ENCODE assay signal across 7 mouse cellular contexts in genomic region chr5:146384935-146385591, GRCm38 (mm10). TPM values are rescaled to one million over a fixed set of nuclear protein-coding genes. Genes with fewer than 3 reads are reported as not detected.
DNase-seq lines count a peak whose midpoint lies in the region; ATAC-seq and TF ChIP-seq lines count a peak whose summit lies in the region.

TSS of gene Wasf3 (plus strand) at chr5:146384985.

- ATAC-seq in embryonic facial prominence, embryonic 12.5 days (ENCODE audit: insufficient number of reproducible peaks, insufficient read depth, low FRiP score, low TSS enrichment) = peak; percentile 94
- peak; percentile 97 for ATAC-seq in kidney, embryonic 15.5 days (replicated peaks; ENCODE audit: low FRiP score)
- ATAC-seq in limb, embryonic 13.5 days (ENCODE audit: low FRiP score, low read depth) = peak; percentile 94
- ATAC-seq in midbrain, embryonic 16.5 days = peak; percentile 98

- H3K36me3 ChIP-seq in embryonic facial prominence, embryonic 12.5 days = 0 out of 2 replicates have a peak, but pooled peaks cover 3% of the 10 kb centered on the region
- H3K36me3 ChIP-seq in heart, embryonic 10.5 days = 0 out of 2 replicates have a peak, but pooled peaks cover 2% of the 10 kb centered on the region
- H3K36me3 ChIP-seq in kidney, embryonic 15.5 days = no peaks in the 10 kb centered on the region; the same call in 1 of the 2 replicates
- no peaks in the 10 kb centered on the region for H3K36me3 ChIP-seq in limb, embryonic 13.5 days
- H3K36me3 ChIP-seq in midbrain, embryonic 16.5 days (ENCODE audit: control insufficient read depth, insufficient read depth, low read length) = no peaks in the 10 kb centered on the region
- no peaks in the 10 kb centered on the region for H3K36me3 ChIP-seq in testis, adult 2 months (ENCODE audit: control insufficient read depth, insufficient read depth, low read length)

- no peaks in the 10 kb centered on the region for H3K27me3 ChIP-seq in embryonic facial prominence, embryonic 12.5 days
- peaks cover 16% of the 10 kb centered on the region; the same call in 1 of the 2 replicates for H3K27me3 ChIP-seq in heart, embryonic 10.5 days (ENCODE audit: insufficient read depth, poor library complexity, severe bottlenecking)
- H3K27me3 ChIP-seq in kidney, embryonic 15.5 days = no peaks in the 10 kb centered on the region
- H3K27me3 ChIP-seq in limb, embryonic 13.5 days = no peaks in the 10 kb centered on the region
- H3K27me3 ChIP-seq in midbrain, embryonic 16.5 days (ENCODE audit: control insufficient read depth, insufficient read depth, low read depth, low read length) = no peaks in the 10 kb centered on the region
- H3K27me3 ChIP-seq in testis, adult 2 months (ENCODE audit: control insufficient read depth, insufficient read depth, low read length) = no peaks in the 10 kb centered on the region

- DNase-seq in brain, adult 2 months (ENCODE audit: low read depth, low spot score) = peak; percentile 95
- peak; percentile 90 for DNase-seq in heart, embryonic 10.5 days (ENCODE audit: low spot score)

- no peaks in the 10 kb centered on the region for H3K9me3 ChIP-seq in embryonic facial prominence, embryonic 12.5 days
- H3K9me3 ChIP-seq in heart, embryonic 10.5 days = no peaks in the 10 kb centered on the region
- H3K9me3 ChIP-seq in kidney, embryonic 15.5 days (replicated peaks) = peaks cover 4% of the 10 kb centered on the region; the same call in 1 of the 2 replicates
- no peaks in the 10 kb centered on the region for H3K9me3 ChIP-seq in limb, embryonic 13.5 days
- no peaks in the 10 kb centered on the region for H3K9me3 ChIP-seq in midbrain, embryonic 16.5 days (replicated peaks; ENCODE audit: control insufficient read depth, low read length, poor library complexity, severe bottlenecking)

- H3K9ac ChIP-seq in embryonic facial prominence, embryonic 12.5 days = peak within 1 kb of the TSS; percentile 75
- peak within 1 kb of the TSS; percentile 49 for H3K9ac ChIP-seq in kidney, embryonic 15.5 days
- peak within 1 kb of the TSS; percentile 81 for H3K9ac ChIP-seq in limb, embryonic 13.5 days
- H3K9ac ChIP-seq in midbrain, embryonic 16.5 days (ENCODE audit: low read depth, low read length) = peak within 1 kb of the TSS; percentile 83

- peak within 1 kb of the TSS; percentile 68 for H3K4me2 ChIP-seq in embryonic facial prominence, embryonic 12.5 days (replicated peaks)
- H3K4me2 ChIP-seq in kidney, embryonic 15.5 days = peak within 1 kb of the TSS; percentile 94
- peak within 1 kb of the TSS; percentile 84 for H3K4me2 ChIP-seq in limb, embryonic 13.5 days (replicated peaks)
- peak within 1 kb of the TSS; percentile 90 for H3K4me2 ChIP-seq in midbrain, embryonic 16.5 days (ENCODE audit: low read length)

- TF ChIP-seq POLR2A in testis, adult 2 months (IDR thresholded peaks at IDR 0.05; ENCODE audit: control insufficient read depth, low read depth, low read length) = peak; percentile 54

- no peaks in the 10 kb centered on the region; the same call in 1 of the 2 replicates for H3K4me1 ChIP-seq in embryonic facial prominence, embryonic 12.5 days
- H3K4me1 ChIP-seq in heart, embryonic 10.5 days = peaks cover 6% of the 10 kb centered on the region; the same call in 1 of the 2 replicates
- peaks cover 12% of the 10 kb centered on the region; the same call in 1 of the 2 replicates for H3K4me1 ChIP-seq in kidney, embryonic 15.5 days
- peaks cover 5% of the 10 kb centered on the region for H3K4me1 ChIP-seq in limb, embryonic 13.5 days
- H3K4me1 ChIP-seq in midbrain, embryonic 16.5 days (ENCODE audit: control insufficient read depth, insufficient read depth, low read length) = peaks cover 10% of the 10 kb centered on the region; the same call in 1 of the 2 replicates
- peaks cover 2% of the 10 kb centered on the region for H3K4me1 ChIP-seq in testis, adult 2 months (ENCODE audit: control insufficient read depth, insufficient read depth, low read length)

- H3K27ac ChIP-seq in embryonic facial prominence, embryonic 12.5 days = peak within 1 kb of the TSS; percentile 36; the same call in 1 of the 2 replicates
- peak within 1 kb of the TSS; percentile 23 for H3K27ac ChIP-seq in heart, embryonic 10.5 days
- peak within 1 kb of the TSS; percentile 29; the same call in 1 of the 2 replicates for H3K27ac ChIP-seq in kidney, embryonic 15.5 days
- no peak within 1 kb of the TSS for H3K27ac ChIP-seq in limb, embryonic 13.5 days
- H3K27ac ChIP-seq in midbrain, embryonic 16.5 days (ENCODE audit: low read length) = peak within 1 kb of the TSS; percentile 77
- H3K27ac ChIP-seq in testis, adult 2 months (ENCODE audit: control insufficient read depth, insufficient read depth, low read depth, low read length) = no peak within 1 kb of the TSS; the same call in 1 of the 2 replicates

- H3K4me3 ChIP-seq in embryonic facial prominence, embryonic 12.5 days = peak within 1 kb of the TSS; percentile 70
- H3K4me3 ChIP-seq in heart, embryonic 10.5 days = peak within 1 kb of the TSS; percentile 82
- H3K4me3 ChIP-seq in kidney, embryonic 15.5 days (replicated peaks) = peak within 1 kb of the TSS; percentile 66
- peak within 1 kb of the TSS; percentile 70 for H3K4me3 ChIP-seq in limb, embryonic 13.5 days
- H3K4me3 ChIP-seq in midbrain, embryonic 16.5 days (ENCODE audit: low read depth, low read length) = peak within 1 kb of the TSS; percentile 83
- peak within 1 kb of the TSS; percentile 80 for H3K4me3 ChIP-seq in testis, adult 2 months (ENCODE audit: control insufficient read depth, low read depth, low read length)

- 1% methylated on average over 63 of the region's 66 CpGs for WGBS in embryonic facial prominence, embryonic 12.5 days
- WGBS in heart, embryonic 10.5 days = 1% methylated on average over 65 of the region's 66 CpGs
- under 1% methylated on average over 49 of the region's 66 CpGs for WGBS in kidney, embryonic 15.5 days
- under 1% methylated on average over 66 of the region's 66 CpGs for WGBS in limb, embryonic 13.5 days
- under 1% methylated on average over 55 of the region's 66 CpGs for WGBS in midbrain, embryonic 16.5 days

- 0 out of 2 replicates have a peak, but pooled peaks have one; percentile 6 for TF ChIP-seq CTCF in testis, adult 2 months (IDR thresholded peaks at IDR 0.05; ENCODE audit: control insufficient read depth, insufficient read depth, insufficient replicate concordance, low read depth, low read length)

RNA-seq across cellular contexts. Expression of gene Wasf3, which starts in this region (rescaled TPM):
- 5.4 and 5.5 TPM in 2 replicates for polyA plus RNA-seq in embryonic facial prominence, embryonic 12.5 days (2016; fragmentation: Nextera tagmentation; extraction: Ambion mirVana)
- 0.69 and 2.0 TPM in 2 replicates for polyA plus RNA-seq in heart, embryonic 10.5 days (2016; fragmentation: Nextera tagmentation; extraction: Ambion mirVana)
- 3.2 and 3.3 TPM in 2 replicates for polyA plus RNA-seq in kidney, embryonic 15.5 days (2015; fragmentation: Nextera tagmentation; extraction: Ambion mirVana)
- 3.7 and 4.5 TPM in 2 replicates for polyA plus RNA-seq in limb, embryonic 13.5 days (2015; fragmentation: Nextera tagmentation; extraction: Ambion mirVana)
- polyA plus RNA-seq in midbrain, embryonic 16.5 days (2015; fragmentation: Nextera tagmentation; extraction: Ambion mirVana) = 21.0 and 21.4 TPM in 2 replicates
- polyA plus RNA-seq in testis, adult 2 months (2012; rRNA removed) = 5.0 and 5.3 TPM in 2 replicates

Comparison
In these comparisons a context has a peak if more than half of its experiments do, and no peak if none do; other contexts are left out.
1. H3K27ac ChIP-seq: peak in embryonic facial prominence, embryonic 12.5 days (single experiment), heart, embryonic 10.5 days (single experiment), kidney, embryonic 15.5 days (single experiment) and midbrain, embryonic 16.5 days (single experiment); none in limb, embryonic 13.5 days (single experiment) and testis, adult 2 months (single experiment).
2. Peak in every context shown above with its lines, with median percentiles within 50 percentile points of each other: ATAC-seq, H3K4me2 ChIP-seq, H3K4me3 ChIP-seq and H3K9ac ChIP-seq.